Mouse (Mus musculus) stomach, postnatal 0 days (tissue): ENCODE results near the gene Gm10277.

Experiments used
- CTCF ChIP-seq: IDR thresholded peaks from 2 replicates; pipeline ENCODE4 v1.5.1; 2016; ENCODE audit warnings: antibody characterized with exemption, low read depth, mild to moderate bottlenecking, moderate library complexity
- EP300 ChIP-seq: optimal IDR thresholded peaks from 2 replicates; pipeline ENCODE3; 2016; ENCODE audit warnings: antibody characterized with exemption

DNA sequence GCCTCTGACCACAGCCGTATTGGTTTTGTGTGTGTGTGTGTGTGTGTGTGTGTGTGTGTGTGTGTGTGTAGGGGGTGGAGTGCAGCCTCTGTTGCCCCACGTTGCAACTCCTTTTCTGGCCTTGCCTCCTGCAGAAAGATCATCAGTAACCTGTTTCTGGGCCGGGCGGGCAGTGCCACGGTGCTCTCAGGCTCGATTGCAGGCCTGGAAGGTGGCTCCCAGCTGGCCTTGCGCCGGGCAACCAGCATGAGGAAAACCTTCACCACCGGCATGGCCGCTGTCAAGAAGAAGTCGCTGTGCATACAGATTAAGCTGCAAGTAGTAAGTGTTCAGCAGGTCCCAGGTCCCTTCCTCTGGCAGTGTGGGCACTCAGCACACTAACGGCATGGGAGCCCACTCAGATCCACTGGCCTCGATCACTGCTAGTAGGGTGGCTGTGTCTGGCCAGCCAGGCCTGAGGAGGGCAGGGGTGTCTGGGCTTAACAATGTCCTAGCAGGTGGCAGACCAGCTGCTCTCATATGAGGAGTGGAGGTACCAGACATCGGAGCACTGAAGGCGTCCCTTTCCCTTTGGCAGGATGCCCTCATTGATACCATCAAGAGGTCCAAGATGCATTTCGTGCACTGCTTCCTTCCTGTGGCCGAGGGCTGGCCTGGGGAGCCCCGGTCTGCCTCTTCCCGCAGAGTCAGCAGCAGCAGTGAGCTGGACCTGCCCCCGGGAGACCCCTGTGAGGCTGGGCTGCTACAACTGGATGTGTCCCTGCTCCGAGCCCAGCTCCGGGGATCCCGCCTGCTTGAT lies 41.7 kb upstream of the Gm10277 start:
- TF ChIP-seq CTCF (no peak), EP300 (no peak)
